Mouse (Mus musculus) heart, embryonic 14.5 days (tissue): ENCODE data around the gene Olfr247. TPM values are rescaled to one million over a fixed set of nuclear protein-coding genes. Genes with fewer than 3 reads are reported as not detected.
"Not testable (repeated sequence)": the region's sequence is repeated elsewhere in the genome, so short reads cannot be mapped to it uniquely, and the experiment has no call there.

Experiments
- ATAC-seq: fragments of 200-750 bp; cut with Nextera tagmentation; 2 replicates; pipeline ENCODE4 v1.8.0; 2017; ENCODE audit warnings: low read depth, moderate TSS enrichment; ENCODE audit not compliant: insufficient number of reproducible peaks, insufficient read depth, low FRiP score
- H3K27ac ChIP-seq, 2 experiments: fragments of 200-500 bp in 1 of 2; fragments of 300-500 bp in 1 of 2; sonication (generic) in 1 of 2; replicated peaks in 1 of 2; 2 replicates each; pipeline ENCODE4 v1.5.1; 2012 to 2014; ENCODE audit warnings: low read depth in 2 of 2, low read length in 2 of 2, control low read depth in 1 of 2, mild to moderate bottlenecking in 1 of 2, mixed read lengths in 1 of 2; ENCODE audit not compliant: control insufficient read depth in 1 of 2, insufficient read depth in 1 of 2
- H3K27me3 ChIP-seq: fragments of 300-500 bp; sonication (generic); 2 replicates; pipeline ENCODE4 v1.6.1; 2014; ENCODE audit warnings: mild to moderate bottlenecking, low read length, control low read depth; ENCODE audit not compliant: control insufficient read depth, insufficient read depth
- H3K36me3 ChIP-seq: fragments of 300-500 bp; sonication (generic); 2 replicates; pipeline ENCODE4 v1.6.1; 2014; ENCODE audit warnings: mild to moderate bottlenecking, control low read depth, low read length, mixed read lengths; ENCODE audit not compliant: control insufficient read depth, insufficient read depth
- H3K4me1 ChIP-seq, 2 experiments: fragments of 200-500 bp in 1 of 2; fragments of 300-500 bp in 1 of 2; sonication (generic) in 1 of 2; 2 replicates each; pipeline ENCODE4 v1.6.1; 2012 to 2014; ENCODE audit warnings: low read length in 2 of 2, control low read depth in 1 of 2, mixed read lengths in 1 of 2; ENCODE audit not compliant: control insufficient read depth in 2 of 2, insufficient read depth in 2 of 2
- H3K4me2 ChIP-seq: fragments of 300-500 bp; sonication (generic); 2 replicates; pipeline ENCODE4 v1.6.1; 2014; ENCODE audit warnings: mild to moderate bottlenecking, low read length
- H3K4me3 ChIP-seq, 2 experiments: fragments of 200-500 bp in 1 of 2; fragments of 300-500 bp in 1 of 2; sonication (generic) in 1 of 2; 2 replicates each; pipeline ENCODE4 v1.5.1; 2012 to 2014; ENCODE audit warnings: low read length in 2 of 2, mild to moderate bottlenecking in 2 of 2, control low read depth in 1 of 2, low read depth in 1 of 2, moderate library complexity in 1 of 2; ENCODE audit not compliant: control insufficient read depth in 1 of 2, insufficient read depth in 1 of 2
- H3K9ac ChIP-seq: fragments of 300-500 bp; sonication (generic); 2 replicates; pipeline ENCODE4 v1.6.1; 2014; ENCODE audit warnings: mild to moderate bottlenecking, low read length
- H3K9me3 ChIP-seq: fragments of 300-500 bp; sonication (generic); 2 replicates; pipeline ENCODE4 v1.6.1; 2016; ENCODE audit warnings: low read length, control low read depth; ENCODE audit not compliant: control insufficient read depth
- WGBS: fragments of 180-500 bp; shearing (Covaris S2); extraction: QIAGEN DNeasy Blood & Tissue Kit; methylation state at CpG from one replicate; pipeline ENCODE4 v1.1.7; 2014; 5-methylcytosine and 5-hydroxymethylcytosine counted together
- polyA plus RNA-seq: library from polyadenylated mRNA; unstranded; fragments of >200 nt; fragmentation: Nextera tagmentation; extraction: Ambion mirVana; gene quantifications from 2 replicates; pipeline ENCODE4 v1.2.1, GENCODE M21; 2014

Gene Olfr247
- polyA plus RNA-seq, result not detected in 2 replicates

- H3K9ac ChIP-seq, H3K27me3 ChIP-seq, H3K4me1 ChIP-seq, H3K9me3 ChIP-seq, ATAC-seq, H3K36me3 ChIP-seq, H3K4me2 ChIP-seq, H3K27ac ChIP-seq, H3K4me3 ChIP-seq: not testable (repeated sequence)
- WGBS, result no CpG with 5 or more reads among the region's 2 CpGs
These were observed at the start of gene Olfr247 for GRCm38 (mm10) chr10:129976040-129976439. Gene Olfr247, minus strand, starts transcription at chr10:129976140.

GRCm38 (mm10) chr10:130012321-130012720, 36.4 kb upstream of the Olfr247 start, which contains the start of gene Olfr820:
Gene Olfr820, plus strand, starts transcription at chr10:130012621.
- no peaks in the 10 kb centered on the region for H3K27me3 ChIP-seq
- no peak for ATAC-seq

GRCm38 (mm10) chr10:130005366-130005765, 29.4 kb upstream of the Olfr247 start:
- not testable (repeated sequence) for H3K4me1 ChIP-seq, ATAC-seq, H3K27me3 ChIP-seq, H3K9me3 ChIP-seq, H3K9ac ChIP-seq, H3K36me3 ChIP-seq, H3K4me2 ChIP-seq, H3K27ac ChIP-seq, H3K4me3 ChIP-seq
- 73% methylated on average over 4 of the region's 4 CpGs for WGBS

More at GRCm38 (mm10) chr10:130012321-130012720, 36.4 kb upstream of the Olfr247 start, which contains the start of gene Olfr820:
- no peaks in the 10 kb centered on the region for H3K9me3 ChIP-seq
- H3K4me1 ChIP-seq, result no peaks in the 10 kb centered on the region
- H3K4me2 ChIP-seq, result no peak within 1 kb of the TSS
- H3K4me3 ChIP-seq, result no peak within 1 kb of the TSS
- no peak within 1 kb of the TSS for H3K27ac ChIP-seq
- no peak within 1 kb of the TSS for H3K9ac ChIP-seq
- no peaks in the 10 kb centered on the region for H3K36me3 ChIP-seq

- H3K27me3 ChIP-seq, H3K4me1 ChIP-seq, H3K9ac ChIP-seq, H3K4me3 ChIP-seq, ATAC-seq, H3K9me3 ChIP-seq, H3K27ac ChIP-seq, H3K4me2 ChIP-seq, H3K36me3 ChIP-seq: not testable (repeated sequence)
- 80% methylated on average over 4 of the region's 4 CpGs for WGBS
These were observed 28.2 kb upstream of the Olfr247 start for GRCm38 (mm10) chr10:130004104-130004503.

DNA sequence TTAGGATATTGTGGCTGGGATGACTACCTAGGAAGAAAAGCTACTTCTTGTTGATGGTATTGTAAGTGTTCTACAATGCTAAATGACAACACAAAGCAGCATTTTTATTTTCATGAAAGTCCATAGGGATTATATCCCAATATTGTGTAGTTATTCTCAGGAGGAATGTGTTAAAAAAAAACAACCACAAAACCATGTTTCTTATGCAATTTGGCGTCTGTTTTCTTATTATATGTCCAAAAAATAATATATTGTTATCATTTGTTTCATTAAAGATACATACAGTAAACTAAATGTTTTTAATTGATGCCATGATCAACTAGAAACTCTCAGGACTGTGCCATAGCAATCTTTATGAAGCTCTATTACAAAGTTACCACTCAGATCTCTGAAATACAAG, 9.0 kb upstream of the Olfr247 start, which contains the start of gene Gm10310:
TSS of gene Gm10310 (minus strand) at position 101 of the 400 bp plus-strand sequence.
- no CpG with 5 or more reads among the region's 1 CpGs for WGBS
- not testable (repeated sequence) for H3K27me3 ChIP-seq, H3K4me2 ChIP-seq, H3K4me1 ChIP-seq, H3K9ac ChIP-seq, H3K4me3 ChIP-seq, ATAC-seq, H3K36me3 ChIP-seq, H3K27ac ChIP-seq, H3K9me3 ChIP-seq

- H3K27me3 ChIP-seq, H3K4me3 ChIP-seq, H3K9me3 ChIP-seq, H3K27ac ChIP-seq, H3K36me3 ChIP-seq, ATAC-seq, H3K4me1 ChIP-seq, H3K9ac ChIP-seq, H3K4me2 ChIP-seq: not testable (repeated sequence)
- no CpG with 5 or more reads among the region's 3 CpGs for WGBS
These were observed 5.9 kb upstream of the Olfr247 start for GRCm38 (mm10) chr10:129981867-129982266.

- no CpG with 5 or more reads among the region's 3 CpGs for WGBS
- not testable (repeated sequence) for H3K27me3 ChIP-seq, H3K9me3 ChIP-seq, H3K4me2 ChIP-seq, H3K4me3 ChIP-seq, H3K4me1 ChIP-seq, ATAC-seq, H3K36me3 ChIP-seq, H3K9ac ChIP-seq, H3K27ac ChIP-seq
These were observed 2.9 kb downstream of the Olfr247 start for GRCm38 (mm10) chr10:129972994-129973393.

- 68% methylated on average over 2 of the region's 2 CpGs for WGBS
- not testable (repeated sequence) for H3K4me3 ChIP-seq, H3K36me3 ChIP-seq
These were observed 8.8 kb downstream of the Olfr247 start, which contains the start of gene Olfr819 for GRCm38 (mm10) chr10:129967166-129967565. Gene Olfr819, minus strand, starts transcription at chr10:129967266.

More at GRCm38 (mm10) chr10:129967166-129967565, 8.8 kb downstream of the Olfr247 start, which contains the start of gene Olfr819:
- not testable (repeated sequence) for H3K27me3 ChIP-seq, H3K9ac ChIP-seq, H3K9me3 ChIP-seq, H3K4me1 ChIP-seq, H3K4me2 ChIP-seq, H3K27ac ChIP-seq, ATAC-seq
